Mouse (Mus musculus) erythroblast, embryonic 14.5 days (primary cell): ENCODE results near the gene Phc2.

Experiments
- GATA1 ChIP-seq: IDR thresholded peaks from 2 replicates; pipeline ENCODE4 v1.6.1; 2012; ENCODE audit warnings: low read length, inconsistent platforms, mixed read lengths
- TAL1 ChIP-seq: IDR thresholded peaks from 3 replicates; pipeline ENCODE4 v1.6.1; 2012; ENCODE audit warnings: low read length, inconsistent platforms, mixed read lengths

- TF ChIP-seq TAL1 (no peak), GATA1 (no peak)
Measured at GRCm38 (mm10) chr4:128710286-128710685, 55.8 kb downstream of the Phc2 start.
